Mouse (Mus musculus): ENCODE measurements around the gene Rpia. TPM values are rescaled to one million over a fixed set of nuclear protein-coding genes. Genes with fewer than 3 reads are reported as not detected.

Gene Rpia
- polyA plus RNA-seq, 1 experiment: 78.5 TPM

DNA sequence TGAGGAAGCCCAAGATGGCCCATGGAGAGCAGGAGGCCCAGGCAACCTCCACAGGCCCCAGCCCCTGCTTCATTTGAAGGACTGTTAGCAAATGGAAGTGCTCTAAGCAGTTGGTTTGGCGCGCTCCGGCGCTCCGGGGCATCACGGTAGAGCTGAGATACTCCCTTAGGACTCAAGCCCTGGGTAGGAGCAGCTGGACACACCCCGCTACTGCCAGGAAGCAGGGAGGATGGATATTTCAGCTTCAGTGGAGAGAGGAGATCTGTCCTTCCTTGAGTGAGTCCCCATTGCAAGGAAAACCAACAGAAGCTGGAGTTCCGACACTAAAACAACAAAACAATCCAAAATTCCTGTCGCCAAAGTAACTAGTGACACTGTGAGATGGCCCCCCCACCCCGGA, 37.2 kb downstream of the Rpia start:
- WGBS: 89% methylated on average over 10 of the region's 10 CpGs
- Histone ChIP-seq H3K27ac (ENCODE audit: control insufficient read depth, insufficient read depth, low read depth, low read length, poor library complexity) (no peak overlapping the region), H3K4me1 (ENCODE audit: control insufficient read depth, insufficient read depth, low read length) (peaks cover 2% of the 10 kb centered on the region; the same call in 1 of the 2 replicates), H3K4me3 (replicated peaks; ENCODE audit: control insufficient read depth, low read depth, low read length) (no peak overlapping the region)
- TF ChIP-seq CTCF (IDR thresholded peaks at IDR 0.05; ENCODE audit: control insufficient read depth, insufficient read depth, low read length) (no peak), POLR2A (IDR thresholded peaks at IDR 0.05; ENCODE audit: borderline replicate concordance, control insufficient read depth, low read depth, low read length) (no peak)

- TF ChIP-seq POLR2A (IDR thresholded peaks at IDR 0.05; ENCODE audit: borderline replicate concordance, control insufficient read depth, low read depth, low read length) (no peak), CTCF (IDR thresholded peaks at IDR 0.05; ENCODE audit: control insufficient read depth, insufficient read depth, low read length) (peak; percentile 76)
- H3K4me3 ChIP-seq (replicated peaks; ENCODE audit: control insufficient read depth, low read depth, low read length): no peak overlapping the region
- H3K4me1 ChIP-seq (ENCODE audit: control insufficient read depth, insufficient read depth, low read length): peaks cover 2% of the 10 kb centered on the region; the same call in 1 of the 2 replicates
- H3K27ac ChIP-seq (ENCODE audit: control insufficient read depth, insufficient read depth, low read depth, low read length, poor library complexity): no peak overlapping the region
- 43% methylated on average over 8 of the region's 8 CpGs for WGBS
Observed at GRCm38 (mm10) chr6:70752351-70752750, 39.7 kb downstream of the Rpia start.

- peak overlapping the region; percentile 72 for H3K27ac ChIP-seq (ENCODE audit: control insufficient read depth, insufficient read depth, low read depth, low read length, poor library complexity)
- 71% methylated on average over 6 of the region's 6 CpGs for WGBS
- no peak overlapping the region for H3K4me3 ChIP-seq (replicated peaks; ENCODE audit: control insufficient read depth, low read depth, low read length)
- no peak for TF ChIP-seq POLR2A (IDR thresholded peaks at IDR 0.05; ENCODE audit: borderline replicate concordance, control insufficient read depth, low read depth, low read length)
- H3K4me1 ChIP-seq (ENCODE audit: control insufficient read depth, insufficient read depth, low read length): peaks cover 2% of the 10 kb centered on the region; the same call in 1 of the 2 replicates
Observed at GRCm38 (mm10) chr6:70751898-70752273, 40.1 kb downstream of the Rpia start.

GRCm38 (mm10) chr6:70751251-70751897, 40.7 kb downstream of the Rpia start:
- H3K4me1 ChIP-seq (ENCODE audit: control insufficient read depth, insufficient read depth, low read length): peaks cover 2% of the 10 kb centered on the region; the same call in 1 of the 2 replicates
- TF ChIP-seq CTCF (IDR thresholded peaks at IDR 0.05; ENCODE audit: control insufficient read depth, insufficient read depth, low read length): no peak
- no peak for TF ChIP-seq POLR2A (IDR thresholded peaks at IDR 0.05; ENCODE audit: borderline replicate concordance, control insufficient read depth, low read depth, low read length)
- 79% methylated on average over 8 of the region's 8 CpGs for WGBS

DNA sequence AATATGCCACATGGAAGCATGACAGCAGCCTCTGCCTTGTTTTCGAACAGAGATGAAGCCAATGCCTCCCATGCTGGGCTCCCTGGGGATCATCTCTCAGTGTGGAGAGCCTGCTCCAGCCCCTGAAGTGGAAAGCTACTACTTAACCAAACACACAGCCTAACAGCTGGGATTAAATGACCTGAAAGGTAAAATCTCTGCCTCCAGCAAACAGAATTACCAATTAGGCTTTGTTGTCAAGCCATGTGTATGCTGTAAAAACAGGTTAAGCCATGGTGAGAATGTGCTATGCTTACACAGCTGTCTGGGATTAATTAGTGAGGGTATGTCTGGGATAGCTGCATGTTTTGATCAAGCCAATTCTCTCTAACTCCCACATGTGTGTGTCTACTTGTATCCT, 42.3 kb downstream of the Rpia start:
- Histone ChIP-seq H3K4me3 (replicated peaks; ENCODE audit: control insufficient read depth, low read depth, low read length) (no peak overlapping the region), H3K27ac (ENCODE audit: control insufficient read depth, insufficient read depth, low read depth, low read length, poor library complexity) (no peak overlapping the region), H3K4me1 (ENCODE audit: control insufficient read depth, insufficient read depth, low read length) (peaks cover 2% of the 10 kb centered on the region; the same call in 1 of the 2 replicates)
- WGBS: 83% methylated on average over 1 of the region's 1 CpGs
- TF ChIP-seq CTCF (IDR thresholded peaks at IDR 0.05; ENCODE audit: control insufficient read depth, insufficient read depth, low read length) (no peak), POLR2A (IDR thresholded peaks at IDR 0.05; ENCODE audit: borderline replicate concordance, control insufficient read depth, low read depth, low read length) (no peak)

More at GRCm38 (mm10) chr6:70751251-70751897, 40.7 kb downstream of the Rpia start:
- no peak overlapping the region for H3K4me3 ChIP-seq (replicated peaks; ENCODE audit: control insufficient read depth, low read depth, low read length)
- peak overlapping the region; percentile 72 for H3K27ac ChIP-seq (ENCODE audit: control insufficient read depth, insufficient read depth, low read depth, low read length, poor library complexity)

- no peak for TF ChIP-seq CTCF (IDR thresholded peaks at IDR 0.05; ENCODE audit: control insufficient read depth, insufficient read depth, low read length)
- no peak for TF ChIP-seq POLR2A (IDR thresholded peaks at IDR 0.05; ENCODE audit: borderline replicate concordance, control insufficient read depth, low read depth, low read length)
- WGBS: 93% methylated on average over 5 of the region's 5 CpGs
- Histone ChIP-seq H3K4me1 (ENCODE audit: control insufficient read depth, insufficient read depth, low read length) (peaks cover 2% of the 10 kb centered on the region; the same call in 1 of the 2 replicates), H3K27ac (ENCODE audit: control insufficient read depth, insufficient read depth, low read depth, low read length, poor library complexity) (no peak overlapping the region), H3K4me3 (replicated peaks; ENCODE audit: control insufficient read depth, low read depth, low read length) (no peak overlapping the region)
Observed at GRCm38 (mm10) chr6:70747702-70748101, 44.3 kb downstream of the Rpia start.

GRCm38 (mm10) chr6:70743902-70744301, 48.1 kb downstream of the Rpia start:
- H3K4me1 ChIP-seq (ENCODE audit: control insufficient read depth, insufficient read depth, low read length): peaks cover 1% of the 10 kb centered on the region; the same call in 1 of the 2 replicates
- H3K27ac ChIP-seq (ENCODE audit: control insufficient read depth, insufficient read depth, low read depth, low read length, poor library complexity): peak overlapping the region; percentile 20; the same call in 1 of the 2 replicates
- no peak overlapping the region for H3K4me3 ChIP-seq (replicated peaks; ENCODE audit: control insufficient read depth, low read depth, low read length)
- TF ChIP-seq CTCF (IDR thresholded peaks at IDR 0.05; ENCODE audit: control insufficient read depth, insufficient read depth, low read length): no peak
- TF ChIP-seq POLR2A (IDR thresholded peaks at IDR 0.05; ENCODE audit: borderline replicate concordance, control insufficient read depth, low read depth, low read length): no peak
- WGBS: 60% methylated on average over 5 of the region's 5 CpGs

DNA sequence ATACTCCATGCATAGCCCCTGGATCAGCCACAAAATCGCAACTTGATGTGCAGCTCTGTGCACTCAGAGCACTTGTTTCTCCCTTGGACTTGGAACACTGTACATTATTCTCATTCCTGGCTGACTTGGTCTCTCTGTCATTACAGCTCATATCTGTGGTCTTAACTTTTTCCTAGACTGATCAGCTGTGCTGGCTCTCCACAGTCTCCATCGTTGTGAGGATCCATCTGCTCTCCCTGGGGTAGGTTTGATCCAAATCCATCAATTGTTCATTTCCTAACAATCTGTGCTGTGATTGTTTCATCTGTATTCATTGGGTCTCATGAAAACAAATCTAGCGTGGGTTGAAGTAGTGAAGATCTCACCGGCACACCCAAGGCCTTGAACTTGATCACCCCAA, 49.2 kb downstream of the Rpia start:
- peak overlapping the region; percentile 72; the same call in 1 of the 2 replicates for H3K27ac ChIP-seq (ENCODE audit: control insufficient read depth, insufficient read depth, low read depth, low read length, poor library complexity)
- no peak overlapping the region for H3K4me3 ChIP-seq (replicated peaks; ENCODE audit: control insufficient read depth, low read depth, low read length)
- peaks cover 3% of the 10 kb centered on the region for H3K4me1 ChIP-seq (ENCODE audit: control insufficient read depth, insufficient read depth, low read length)
- TF ChIP-seq CTCF (IDR thresholded peaks at IDR 0.05; ENCODE audit: control insufficient read depth, insufficient read depth, low read length): no peak
- 90% methylated on average over 4 of the region's 4 CpGs for WGBS

DNA sequence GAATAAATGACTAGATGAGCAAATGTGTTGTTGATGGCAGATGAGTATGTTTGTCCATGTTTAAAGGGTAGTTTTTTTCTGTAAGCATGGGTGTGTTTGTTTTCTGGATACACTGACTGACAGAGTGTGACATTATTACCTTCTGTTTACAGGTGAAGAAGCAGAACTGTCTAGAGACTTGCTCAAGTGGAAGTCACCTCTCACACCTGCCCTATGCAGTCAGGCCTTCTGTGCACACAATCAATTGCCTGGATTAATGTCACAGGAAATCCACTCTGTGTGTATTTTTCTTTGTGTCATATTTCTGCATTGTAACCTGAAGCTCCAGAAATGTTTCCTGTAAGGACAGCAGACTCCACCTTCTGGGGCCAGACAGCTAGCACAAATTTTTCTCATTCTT, 51.5 kb downstream of the Rpia start:
- Histone ChIP-seq H3K4me1 (ENCODE audit: control insufficient read depth, insufficient read depth, low read length) (peaks cover 3% of the 10 kb centered on the region), H3K4me3 (replicated peaks; ENCODE audit: control insufficient read depth, low read depth, low read length) (no peak overlapping the region), H3K27ac (ENCODE audit: control insufficient read depth, insufficient read depth, low read depth, low read length, poor library complexity) (no peak overlapping the region)
- TF ChIP-seq CTCF (IDR thresholded peaks at IDR 0.05; ENCODE audit: control insufficient read depth, insufficient read depth, low read length): no peak
